Mouse (Mus musculus) testis, postnatal 14 days (tissue): ENCODE results near the gene Pfdn6.

Source experiments
- DNase-seq: peaks from one replicate; pipeline ENCODE4 v3.0.0; 2021; ENCODE audit warnings: low spot score

Pfdn6 gene

DNA sequence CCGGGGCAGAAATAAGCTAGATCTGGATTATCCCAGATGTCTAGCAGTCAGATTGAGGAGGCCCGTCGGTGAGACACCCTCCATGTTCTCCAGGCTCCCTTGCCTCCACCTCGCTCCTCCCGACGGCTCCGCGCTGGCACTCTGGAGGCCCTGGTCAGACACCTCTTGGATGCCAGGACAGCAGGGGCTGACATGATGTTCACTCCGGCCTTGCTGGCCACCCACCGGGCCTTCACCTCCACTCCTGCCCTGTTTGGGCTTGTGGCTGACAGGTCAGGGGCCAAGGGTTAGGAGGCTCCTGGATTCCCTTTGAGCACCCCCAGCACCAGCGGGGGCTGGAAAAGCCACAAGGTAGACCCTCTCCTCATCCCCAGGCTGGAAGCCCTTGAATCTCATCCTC is 8.2 kb downstream of the Pfdn6 start:
- no peak for DNase-seq

- no peak for DNase-seq
These were observed 8.8 kb downstream of the Pfdn6 start for GRCm38 (mm10) chr17:33931159-33931866.

GRCm38 (mm10) chr17:33930280-33931158 is 9.6 kb downstream of the Pfdn6 start:
- no peak for DNase-seq

DNA sequence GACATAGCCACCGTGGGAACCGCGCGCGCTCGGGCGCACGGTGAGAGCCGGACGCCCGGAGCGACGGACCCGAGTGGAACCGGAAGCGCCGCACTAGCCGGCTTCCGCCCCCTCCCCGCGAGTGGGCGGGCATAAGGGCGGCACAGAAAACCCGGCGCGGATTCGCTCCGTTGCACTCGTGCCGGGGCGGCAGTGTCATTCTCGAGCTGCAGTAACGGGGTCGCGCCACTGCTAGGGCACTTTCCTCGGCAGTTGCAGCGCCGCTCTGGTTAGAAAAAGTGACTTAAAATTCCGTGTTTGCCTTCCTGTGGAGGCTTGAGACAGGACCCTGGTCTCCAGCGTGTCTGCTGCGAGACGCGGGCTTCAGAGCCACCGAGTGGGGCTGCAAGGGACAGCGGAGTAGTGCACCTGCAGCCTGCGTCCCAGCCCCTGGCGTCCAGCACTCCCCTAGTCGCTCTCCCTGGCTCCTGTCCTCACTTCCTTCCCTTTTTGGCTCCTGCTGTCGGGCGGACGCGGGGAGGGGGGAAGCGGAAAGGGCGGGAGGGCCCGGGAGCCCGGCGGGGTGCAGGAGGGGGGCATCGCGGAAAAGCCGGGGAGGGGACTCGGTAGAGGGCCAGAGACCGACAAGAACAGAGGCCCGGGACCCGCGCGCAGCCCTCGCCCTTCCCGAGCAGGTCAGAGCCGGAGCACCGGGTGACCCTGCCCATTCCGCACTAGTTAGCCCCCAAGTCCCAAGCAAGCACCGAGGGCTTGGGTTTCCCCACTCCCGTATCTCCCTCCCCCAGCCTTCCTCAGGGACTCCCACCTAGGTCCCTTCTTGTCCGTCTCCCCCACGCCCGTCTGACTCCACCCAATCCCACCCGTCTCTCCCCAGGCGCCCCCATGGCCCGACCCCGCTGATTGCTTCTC is 10.5 kb downstream of the Pfdn6 start, which contains the start of gene Rgl2:
Rgl2 (plus strand) TSS at position 173 of the 909 bp plus-strand sequence.
- peak; percentile 93 for DNase-seq

GRCm38 (mm10) chr17:33928251-33928947 is 11.7 kb downstream of the Pfdn6 start:
- DNase-seq = no peak

DNA sequence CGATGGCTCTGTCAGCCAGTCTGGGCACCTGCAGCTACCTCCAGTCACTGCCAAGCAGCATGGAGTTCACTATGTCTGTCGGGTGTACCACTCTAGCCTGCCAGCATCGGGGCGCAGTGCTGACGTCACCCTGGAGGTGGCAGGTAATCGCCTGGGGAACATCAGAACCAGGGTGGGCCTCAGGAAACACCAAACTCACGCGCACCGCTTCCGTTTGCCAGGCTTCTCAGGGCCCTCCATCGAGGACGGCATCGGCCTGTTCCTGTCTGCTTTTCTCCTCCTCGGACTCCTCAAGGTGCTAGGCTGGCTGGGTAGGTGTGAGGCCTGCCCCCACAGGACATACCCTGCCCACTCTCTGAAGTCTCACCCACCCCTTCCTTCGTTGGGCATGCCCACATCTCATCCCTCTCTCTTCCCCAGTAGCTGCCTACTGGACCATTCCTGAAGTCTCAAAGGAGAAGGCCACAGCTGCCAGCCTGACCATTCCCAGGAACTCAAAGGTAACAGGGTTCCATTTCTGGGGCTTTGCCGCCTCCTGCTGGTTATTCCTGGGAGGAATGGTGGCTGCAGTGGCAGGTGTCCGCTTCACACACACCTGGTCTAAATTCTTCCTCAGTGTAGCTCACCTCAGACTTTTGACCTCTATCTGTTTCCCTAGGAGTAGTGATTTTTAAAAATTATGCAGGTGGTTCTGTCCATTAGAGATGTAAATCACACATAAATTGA is 13.8 kb downstream of the Pfdn6 start:
- DNase-seq = no peak

DNA sequence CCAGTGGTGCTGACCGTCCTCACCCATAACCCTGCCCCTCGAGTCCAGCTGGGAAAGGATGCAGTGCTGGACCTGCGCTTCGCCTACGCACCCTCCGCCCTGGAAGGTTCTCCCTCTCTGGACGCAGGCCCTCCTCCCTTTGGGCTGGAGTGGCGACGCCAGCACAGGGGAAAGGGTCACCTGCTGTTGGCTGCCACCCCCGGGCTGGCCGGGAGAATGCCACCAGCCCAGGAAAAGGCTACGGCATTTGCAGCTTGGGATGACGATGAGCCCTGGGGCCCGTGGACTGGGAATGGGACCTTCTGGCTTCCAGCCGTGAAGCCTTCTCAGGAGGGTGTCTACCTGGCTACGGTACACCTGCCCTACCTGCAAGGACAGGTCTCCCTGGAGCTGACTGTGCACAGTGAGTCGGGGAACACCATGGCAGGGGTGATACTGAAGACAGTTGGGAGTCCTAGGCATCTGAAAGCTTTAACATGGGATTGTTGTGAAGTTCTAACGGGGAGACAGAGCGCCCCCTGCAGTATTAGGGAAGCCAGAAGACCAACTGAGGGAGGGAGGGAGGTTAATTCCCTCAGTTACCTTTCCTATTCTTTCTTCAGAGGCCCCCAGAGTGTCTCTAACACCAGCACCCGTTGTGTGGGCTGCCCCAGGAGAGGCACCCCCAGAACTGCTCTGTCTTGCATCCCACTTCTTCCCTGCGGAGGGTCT is 14.6 kb downstream of the Pfdn6 start:
- DNase-seq = no peak

DNA sequence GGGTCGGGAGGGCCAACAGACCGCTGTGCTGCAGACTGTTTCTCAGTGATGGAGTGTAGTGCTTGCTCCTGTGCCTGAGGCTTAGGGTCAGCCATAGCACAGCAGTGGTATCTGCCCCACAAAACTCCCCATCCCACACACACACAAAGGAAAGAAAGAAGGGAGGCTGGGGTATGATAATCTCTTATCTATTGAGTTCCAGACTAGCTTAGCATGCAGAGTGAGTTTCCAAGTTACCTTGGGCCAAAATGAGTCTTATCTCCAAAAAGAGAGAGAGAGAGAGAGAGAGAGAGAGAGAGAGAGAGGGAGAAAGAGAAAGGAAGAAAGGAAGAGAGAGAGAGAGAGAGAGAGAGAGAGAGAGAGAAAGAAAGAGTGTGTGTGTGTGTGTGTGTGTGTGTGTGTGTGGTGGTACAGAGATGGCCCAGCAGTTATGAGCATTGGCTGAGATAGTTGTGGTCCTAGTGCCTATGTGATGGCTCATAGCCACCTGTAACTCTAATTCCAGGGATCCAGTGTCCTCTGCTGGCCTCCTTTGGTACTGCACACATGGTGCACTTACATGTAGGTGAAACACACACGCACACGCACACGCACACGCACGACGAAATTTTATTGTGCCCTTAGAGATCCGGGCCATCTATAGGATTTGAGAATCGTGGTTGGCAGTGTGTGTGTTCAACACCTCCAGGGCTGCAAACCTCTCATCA is 15.4 kb downstream of the Pfdn6 start:
- DNase-seq = no peak

- DNase-seq = no peak
These were observed 18.8 kb downstream of the Pfdn6 start for GRCm38 (mm10) chr17:33921361-33921760.

GRCm38 (mm10) chr17:33920282-33921097 is 19.7 kb downstream of the Pfdn6 start:
- peak; percentile 86 for DNase-seq

DNA sequence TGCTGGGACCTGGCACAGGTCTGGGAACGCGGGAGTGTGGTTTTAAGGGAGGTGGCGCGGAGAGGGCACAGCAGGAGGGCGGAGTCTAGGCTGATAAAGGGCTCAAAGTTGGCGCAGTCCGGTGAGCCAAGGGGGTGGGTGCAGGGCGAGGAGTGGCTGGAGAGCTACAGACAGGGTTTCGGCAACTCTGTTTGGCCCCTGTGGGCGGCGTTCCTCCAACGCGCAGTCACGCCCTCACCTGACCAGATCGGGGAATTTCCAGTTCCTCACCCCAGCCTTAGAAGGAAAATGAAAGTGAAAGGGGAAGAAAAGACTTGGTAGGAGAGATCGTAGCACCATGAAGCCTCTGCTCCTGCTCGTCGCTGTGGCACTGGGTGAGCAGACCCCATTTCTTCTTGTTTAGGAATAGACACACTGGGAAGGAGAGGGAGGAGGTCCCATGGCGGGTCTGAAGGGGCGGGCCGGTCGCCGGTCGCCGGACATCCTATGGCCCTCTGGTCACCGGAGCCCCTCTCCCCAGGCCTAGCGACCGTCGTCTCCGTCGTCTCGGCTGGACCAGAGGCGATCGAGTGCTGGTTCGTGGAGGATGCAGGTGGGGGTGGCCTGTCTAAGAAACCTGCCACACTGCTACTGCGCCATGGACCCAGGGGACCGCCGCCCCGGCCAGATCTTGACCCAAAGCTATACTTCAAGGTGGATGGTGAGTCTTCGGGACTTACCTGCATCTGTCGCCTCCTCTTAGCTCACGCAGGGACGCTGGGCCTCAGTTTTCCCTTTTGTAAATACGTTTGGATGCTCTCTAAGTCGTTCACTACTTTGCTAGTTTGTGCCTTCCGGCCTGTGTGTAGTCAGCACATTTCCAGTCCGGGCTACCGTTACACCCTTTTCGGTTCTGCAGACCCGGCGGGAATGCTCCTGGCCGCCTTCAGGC is 20.5 kb downstream of the Pfdn6 start:
- peak; percentile 87 for DNase-seq

- DNase-seq = no peak
These were observed 21.6 kb downstream of the Pfdn6 start for GRCm38 (mm10) chr17:33918293-33919203.

- DNase-seq = no peak
These were observed 22.4 kb downstream of the Pfdn6 start for GRCm38 (mm10) chr17:33917656-33918292.

DNA sequence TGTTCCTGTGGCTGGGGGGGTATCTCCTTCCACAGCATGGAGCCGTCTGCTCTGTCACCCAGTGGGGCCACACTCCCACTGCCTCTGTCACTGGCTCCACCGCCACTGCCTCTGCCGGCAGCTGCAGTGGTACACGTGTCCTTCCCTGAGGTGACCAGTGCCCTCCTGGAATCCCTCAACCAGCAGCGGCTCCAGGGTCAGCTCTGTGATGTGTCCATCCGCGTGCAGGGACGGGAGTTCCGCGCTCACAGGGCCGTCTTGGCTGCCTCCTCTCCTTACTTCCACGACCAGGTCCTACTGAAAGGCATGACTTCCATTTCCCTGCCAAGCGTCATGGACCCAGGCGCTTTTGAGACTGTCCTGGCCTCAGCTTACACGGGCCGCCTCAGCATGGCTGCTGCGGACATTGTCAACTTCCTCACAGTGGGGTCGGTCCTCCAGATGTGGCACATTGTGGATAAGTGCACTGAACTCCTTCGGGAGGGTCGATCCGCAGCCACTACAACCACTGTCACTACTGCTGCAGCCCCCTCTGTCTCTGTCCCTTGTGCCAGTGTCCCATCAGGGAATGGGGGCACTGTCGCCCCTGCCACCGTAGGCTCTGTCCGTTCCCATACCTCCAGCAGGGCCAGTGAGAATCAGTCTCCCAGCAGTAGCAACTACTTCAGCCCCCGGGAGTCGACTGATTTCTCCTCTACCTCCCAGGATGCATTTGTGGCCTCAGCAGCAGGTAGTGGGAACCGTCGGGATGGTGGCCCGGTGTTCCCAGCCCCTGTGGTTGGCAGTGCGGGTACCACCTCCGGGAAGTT is 23.1 kb downstream of the Pfdn6 start:
- DNase-seq = no peak

- peak; percentile 82 for DNase-seq
These were observed 23.8 kb downstream of the Pfdn6 start for GRCm38 (mm10) chr17:33916294-33916693.
